Mouse (Mus musculus) megakaryocyte progenitor cell, adult 5-6 weeks (primary cell): ENCODE results near the gene Xaf1. TPM values are rescaled to one million over a fixed set of nuclear protein-coding genes. Genes with fewer than 3 reads are reported as not detected.
"Not testable (repeated sequence)": the region's sequence is repeated elsewhere in the genome, so short reads cannot be mapped to it uniquely, and the experiment has no call there.

Source experiments
- ATAC-seq: replicated peaks from 2 replicates; pipeline ENCODE4 v1.8.0; 2016; ENCODE audit warnings: mild to moderate bottlenecking, moderate TSS enrichment, inconsistent platforms; ENCODE audit not compliant: poor library complexity
- total RNA-seq, 2 experiments: library from RNA; stranded (forward) in 1 of 2; stranded (reverse) in 1 of 2; fragments of 157-497, 149-512 nt in 1 of 2; fragments of 200-1000 nt in 1 of 2; gene quantifications; 2 replicates each; pipeline versions ENCODE4 v1.2.3 to v1.2.4; 2015 to 2017

Gene Xaf1
- total RNA-seq, 2 experiments from 2014 or later, result 3.5 to 16.1 TPM

DNA sequence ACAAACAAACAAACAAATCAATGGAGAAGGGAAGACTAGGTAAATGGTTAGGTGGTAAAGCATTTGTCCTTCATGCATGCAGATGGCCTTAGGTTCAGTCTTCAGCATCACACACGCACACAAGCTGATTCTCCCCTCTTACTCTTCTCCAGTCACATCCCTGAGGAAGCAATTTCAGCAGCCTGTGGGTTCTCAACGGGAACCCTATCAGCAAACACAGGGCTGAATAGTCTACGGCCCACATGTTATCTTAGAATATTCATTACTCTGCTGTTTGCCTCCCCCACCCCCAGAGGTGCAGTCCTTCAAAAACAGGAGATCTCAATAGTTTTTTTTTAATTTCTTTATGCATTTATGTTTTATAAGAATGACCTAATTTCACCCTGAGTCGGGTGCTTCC is 9.1 kb downstream of the Xaf1 start:
- peak; percentile 47 for ATAC-seq

DNA sequence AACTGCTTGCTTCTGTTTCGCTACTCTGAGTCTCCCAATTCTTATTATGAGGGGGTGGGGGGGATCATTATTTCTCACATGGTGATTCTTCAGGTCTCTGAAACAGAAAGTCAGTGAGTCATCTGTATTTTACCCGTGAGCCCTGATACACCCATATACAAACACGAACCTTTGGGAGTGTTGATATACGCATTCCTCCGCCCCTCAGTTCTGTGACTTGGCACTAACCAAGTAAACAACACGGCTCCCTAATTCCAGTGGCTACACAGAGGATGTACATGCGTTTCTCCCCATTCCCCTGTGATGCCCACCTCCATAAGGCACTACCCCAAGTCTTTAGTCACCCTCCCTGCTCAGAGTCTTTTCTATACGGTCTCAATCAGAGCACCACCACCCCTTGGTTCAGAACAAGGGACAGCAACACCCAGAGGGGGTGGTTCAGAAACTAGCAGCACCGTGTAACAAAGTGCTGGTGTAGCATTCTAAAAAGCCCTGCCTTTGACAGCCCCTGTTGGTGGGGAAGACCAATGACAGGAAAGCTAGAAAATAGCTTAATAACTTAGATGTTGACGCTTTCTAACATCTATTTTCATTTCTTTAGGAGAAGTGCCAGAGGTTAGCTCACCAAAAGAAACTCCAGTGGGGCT is 10.0 kb downstream of the Xaf1 start:
- no peak for ATAC-seq

DNA sequence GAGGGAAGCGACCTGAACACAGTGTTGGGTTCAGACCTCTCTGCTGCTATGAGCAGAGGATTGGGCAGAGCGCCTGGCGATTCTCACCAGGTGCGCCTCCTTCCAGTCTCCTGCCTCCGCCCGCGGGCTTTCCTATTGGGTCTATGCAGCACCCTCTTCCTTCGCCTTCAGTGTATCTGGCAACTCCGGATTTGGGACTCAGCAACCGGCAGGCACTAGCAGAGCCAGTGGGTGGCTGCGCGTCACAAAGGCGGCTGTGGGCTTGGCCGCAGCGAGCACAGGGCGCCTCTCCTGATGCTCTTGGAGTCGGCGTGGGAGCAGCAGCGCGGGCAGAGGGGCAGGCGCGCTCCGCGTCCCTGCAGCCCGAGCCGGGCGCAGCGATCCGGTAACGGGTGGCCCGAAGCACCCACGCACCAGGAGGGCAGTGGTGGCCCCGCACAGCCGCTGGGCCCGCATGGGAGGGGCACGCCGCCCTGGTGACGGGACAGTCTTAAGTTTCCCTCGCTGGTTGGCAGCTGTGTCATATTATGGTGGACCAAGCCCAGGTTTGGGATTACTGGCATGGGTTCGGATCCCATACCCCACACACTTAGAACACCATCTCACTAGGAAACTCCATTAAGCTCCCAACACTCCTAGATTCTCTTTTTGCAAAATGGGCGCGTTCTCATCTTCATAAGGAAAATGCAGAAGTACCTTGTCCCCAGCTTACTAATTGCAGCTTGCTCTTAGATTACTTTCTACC is 12.9 kb downstream of the Xaf1 start, which contains the start of gene Fbxo39:
Gene Fbxo39, plus strand, starts transcription at position 294 of the 745 bp plus-strand sequence.
- ATAC-seq, result 0 out of 2 replicates have a peak, but pooled peaks have one; percentile 9

DNA sequence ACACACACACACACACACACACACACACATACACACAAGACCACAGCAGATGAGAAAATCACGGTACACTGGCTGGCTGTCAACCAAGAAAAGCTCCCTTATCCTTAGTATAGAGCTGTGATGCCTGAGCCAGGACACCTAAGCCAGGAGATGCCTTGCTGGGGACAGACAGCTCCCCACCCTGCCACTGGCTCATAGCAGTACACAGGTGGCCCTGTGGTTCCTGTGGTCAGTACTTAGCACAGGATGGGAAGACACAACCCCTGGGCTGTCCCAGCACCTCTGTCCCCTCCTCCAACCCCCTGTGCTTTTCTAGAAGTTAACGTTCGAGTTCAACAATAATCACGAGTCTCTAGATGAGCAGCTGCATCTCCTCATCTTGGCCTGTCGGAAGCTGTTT is 16.6 kb downstream of the Xaf1 start:
- ATAC-seq, result no peak

DNA sequence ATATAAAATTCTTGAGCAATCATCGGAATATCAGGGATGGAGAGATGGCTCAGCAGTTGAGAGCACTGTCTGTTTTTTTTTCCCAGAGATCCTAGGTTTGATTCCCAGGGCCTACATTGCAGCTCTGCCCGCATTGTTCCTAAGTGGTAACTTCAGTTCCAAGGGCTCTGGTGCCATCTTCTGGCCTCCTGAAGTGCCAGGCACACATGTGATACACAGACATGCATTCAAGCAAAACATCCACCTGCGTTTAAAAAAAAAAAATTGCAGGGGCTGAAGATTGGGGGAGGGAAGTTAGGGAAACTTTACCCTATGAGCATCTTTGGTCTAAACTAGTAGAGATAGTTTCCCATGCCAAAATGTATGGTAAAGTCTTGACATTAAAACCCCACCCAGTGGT is 23.0 kb downstream of the Xaf1 start:
- 0 out of 2 replicates have a peak, but pooled peaks have one; percentile 31 for ATAC-seq

DNA sequence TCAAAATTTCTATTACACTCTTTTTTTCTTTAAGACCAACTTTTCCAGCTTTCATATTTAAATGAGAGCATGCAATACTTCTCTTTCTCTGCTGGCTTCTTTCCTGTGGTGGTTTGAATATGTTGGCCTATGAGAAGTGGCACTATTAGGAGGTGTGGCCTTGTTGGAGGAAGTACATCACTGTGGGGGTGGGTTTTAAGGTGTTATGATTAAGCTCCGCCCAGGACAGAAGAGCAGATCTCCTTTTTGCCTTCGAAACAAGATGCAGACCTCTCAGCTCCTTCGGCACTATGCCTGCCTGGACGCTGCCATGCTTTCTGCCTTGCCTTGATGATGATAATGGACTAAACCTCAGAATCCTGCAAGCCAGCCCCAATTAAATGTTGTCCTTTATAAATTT is 24.3 kb downstream of the Xaf1 start:
- peak; percentile 55 for ATAC-seq

DNA sequence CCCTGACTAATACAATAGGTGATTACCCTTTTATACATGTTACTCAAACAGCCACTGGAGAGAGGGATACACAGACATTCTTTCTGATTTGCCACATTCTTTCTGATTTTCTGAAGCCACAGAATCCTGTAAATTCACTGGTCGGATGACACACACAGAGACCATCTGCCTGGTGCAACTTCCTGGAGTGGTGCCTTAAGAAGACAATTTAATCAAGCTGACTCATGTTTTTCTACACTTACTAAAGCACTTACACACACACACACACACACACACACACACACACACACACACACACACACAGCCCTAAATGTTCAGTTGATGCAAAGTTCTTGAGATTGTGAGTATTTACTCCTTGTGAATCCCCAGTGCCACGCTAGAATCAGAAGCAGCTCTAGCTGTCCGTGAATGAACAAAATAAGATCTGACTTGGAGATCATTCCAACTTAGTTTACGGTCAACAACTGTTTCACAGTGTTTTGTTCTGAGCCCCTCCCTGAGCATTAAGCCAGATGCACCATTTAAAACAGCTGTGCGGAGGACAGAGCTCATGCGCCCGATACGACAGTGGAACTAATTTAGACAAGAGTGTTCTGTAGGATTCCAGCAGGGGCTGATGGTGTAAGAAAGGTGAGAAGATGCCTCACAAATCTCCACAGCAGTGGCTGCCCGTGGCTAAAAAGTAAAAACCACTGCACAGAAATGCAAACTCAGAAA is 31.7 kb downstream of the Xaf1 start:
- ATAC-seq, result no peak

DNA sequence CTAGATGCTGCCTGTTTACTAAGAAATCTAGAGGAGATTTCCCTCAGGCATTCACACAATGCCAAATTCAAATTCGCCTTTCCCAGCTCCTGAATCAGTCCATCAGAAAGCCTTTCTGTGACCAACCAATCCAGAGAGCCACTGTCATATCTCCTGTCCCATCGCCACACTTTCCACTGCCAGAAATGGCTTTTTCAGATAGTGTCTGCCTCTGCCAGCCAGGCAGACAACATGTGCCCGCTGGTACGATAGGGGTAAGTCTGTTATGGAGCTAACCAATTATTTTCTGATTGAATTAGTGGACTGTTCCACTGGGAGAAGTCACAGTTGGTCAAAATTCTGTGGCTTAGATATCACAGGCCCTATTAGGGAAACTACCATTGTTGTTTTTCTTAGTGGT is 33.2 kb downstream of the Xaf1 start:
- no peak for ATAC-seq

DNA sequence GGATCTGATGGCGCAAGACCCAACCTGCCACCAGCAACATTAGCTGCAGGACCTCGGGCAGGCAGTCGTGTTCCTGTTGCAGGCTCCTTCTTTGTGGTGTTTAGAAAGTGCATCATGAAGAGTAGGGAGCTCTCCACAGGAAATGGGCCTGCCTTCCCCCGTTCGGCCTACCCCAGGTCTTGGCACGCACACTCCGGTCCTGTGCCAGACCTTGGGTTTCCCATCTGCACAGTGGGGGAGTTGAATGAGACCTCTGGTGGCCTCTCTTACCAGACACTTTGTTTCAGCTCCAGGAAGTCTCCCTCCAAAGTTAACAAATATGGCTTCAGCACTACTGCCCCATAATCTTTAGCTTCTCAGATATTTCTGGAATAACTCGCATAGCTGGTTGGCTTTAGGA is 35.3 kb downstream of the Xaf1 start:
- no peak for ATAC-seq

DNA sequence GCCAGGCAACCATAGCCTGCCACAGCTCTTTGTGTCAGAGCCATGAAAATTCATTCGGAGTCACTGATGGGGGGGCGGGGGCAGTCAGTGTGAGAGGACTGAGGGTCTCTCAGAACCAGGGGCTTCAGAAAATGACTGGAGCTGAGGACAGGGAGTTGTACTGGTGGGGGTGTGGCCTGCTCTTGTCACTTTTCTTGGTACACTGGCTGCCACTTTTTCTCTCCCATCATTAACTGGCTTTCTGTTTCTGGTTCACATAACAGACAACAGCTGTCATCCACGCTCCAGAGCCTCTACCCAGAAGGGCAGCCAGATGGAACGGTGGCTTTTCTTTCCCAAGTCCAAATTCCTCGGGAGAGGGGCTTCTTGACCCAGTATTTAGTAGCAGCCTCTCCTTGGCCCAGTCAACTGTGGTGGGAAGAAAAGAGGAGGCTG is 37.0 kb downstream of the Xaf1 start:
- ATAC-seq, result no peak

DNA sequence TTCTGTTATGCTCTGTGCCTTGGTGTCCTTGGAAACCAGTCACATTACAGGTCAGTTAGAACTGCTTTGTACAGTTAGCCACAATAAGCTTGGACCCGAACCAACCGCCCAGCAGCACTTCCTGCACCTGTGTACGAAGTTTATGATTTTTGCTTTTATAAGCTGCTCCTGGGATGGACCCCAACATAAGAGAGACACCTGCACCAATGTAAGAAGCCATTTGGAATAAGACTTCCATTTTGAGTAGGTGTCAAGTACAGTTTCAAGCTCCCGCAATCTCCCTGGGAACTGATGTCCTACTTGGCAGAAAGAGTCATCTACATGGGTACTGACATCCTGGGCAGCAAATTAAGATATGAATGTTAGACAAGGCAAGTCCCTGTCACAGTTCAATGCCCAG is 38.3 kb downstream of the Xaf1 start:
- no peak for ATAC-seq

DNA sequence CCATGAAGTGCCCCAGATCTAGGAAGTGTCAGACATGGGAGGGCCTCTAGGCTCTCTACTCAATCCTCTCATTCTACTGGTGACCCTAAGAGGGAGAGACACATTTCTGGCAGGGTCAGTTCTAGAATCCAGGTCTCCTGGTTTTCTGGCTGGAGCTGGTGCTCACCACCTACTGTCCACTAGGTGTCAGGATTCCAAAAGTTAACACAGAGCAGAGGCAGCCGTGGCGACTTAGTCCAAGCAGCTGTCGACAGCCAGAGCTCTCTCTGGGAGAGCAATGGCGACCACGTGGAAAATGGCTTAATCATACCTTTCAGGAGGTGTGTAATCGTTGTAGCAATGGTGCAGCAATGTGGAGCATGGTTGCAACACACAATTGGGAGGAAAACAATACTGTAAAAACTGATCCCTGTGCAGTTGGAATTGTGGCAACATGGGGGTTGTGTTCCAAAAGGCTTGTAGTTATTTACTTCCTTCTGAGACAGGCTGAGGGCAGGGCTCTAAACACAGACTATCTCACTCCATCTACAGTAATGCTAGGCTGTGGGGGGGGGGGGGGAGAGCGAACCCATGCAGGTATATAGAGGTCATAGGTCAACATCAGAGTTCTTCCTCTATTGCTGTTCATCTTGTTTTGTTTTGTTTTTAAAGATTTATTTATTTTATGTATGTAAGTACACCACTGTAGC is 41.3 kb downstream of the Xaf1 start:
- ATAC-seq, result peak; percentile 98

DNA sequence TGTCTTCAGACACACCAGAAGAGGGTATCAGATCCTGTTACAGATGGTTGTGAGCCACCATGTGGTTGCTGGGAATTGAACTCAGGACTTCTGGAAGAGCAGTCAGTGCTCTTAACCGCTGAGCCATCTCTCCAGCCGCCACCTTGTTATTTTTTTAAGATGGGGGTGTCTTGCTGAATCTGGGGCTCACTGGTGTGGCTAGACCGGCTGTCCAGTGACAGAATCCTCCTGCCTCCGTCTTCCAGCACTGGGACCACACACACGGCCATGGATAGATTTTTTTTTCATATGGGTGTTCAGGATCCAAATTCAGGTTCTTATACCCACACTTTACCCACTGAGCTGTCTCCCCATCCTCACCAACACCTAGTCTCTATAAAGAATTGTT is 41.8 kb downstream of the Xaf1 start:
- ATAC-seq, result not testable (repeated sequence)

DNA sequence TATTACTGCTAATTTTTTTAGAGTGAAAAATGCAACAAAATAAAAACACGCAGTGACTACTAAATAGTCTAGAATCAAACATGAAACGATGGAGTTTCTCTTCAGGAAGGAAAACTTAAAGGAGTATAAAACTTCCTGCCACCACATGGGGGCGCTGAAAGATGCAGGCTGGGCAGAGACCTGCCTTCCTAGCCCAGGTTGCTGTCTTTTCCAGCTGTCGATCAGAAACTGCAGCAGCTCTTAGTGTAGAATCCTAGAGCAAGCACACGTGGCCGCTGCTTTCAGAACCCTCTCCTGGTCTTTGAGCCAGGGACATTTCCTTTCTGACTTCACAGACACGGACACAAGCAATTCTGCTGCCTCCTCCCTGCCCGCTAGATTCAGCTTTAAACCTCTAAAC is 42.5 kb downstream of the Xaf1 start:
- peak; percentile 62 for ATAC-seq

DNA sequence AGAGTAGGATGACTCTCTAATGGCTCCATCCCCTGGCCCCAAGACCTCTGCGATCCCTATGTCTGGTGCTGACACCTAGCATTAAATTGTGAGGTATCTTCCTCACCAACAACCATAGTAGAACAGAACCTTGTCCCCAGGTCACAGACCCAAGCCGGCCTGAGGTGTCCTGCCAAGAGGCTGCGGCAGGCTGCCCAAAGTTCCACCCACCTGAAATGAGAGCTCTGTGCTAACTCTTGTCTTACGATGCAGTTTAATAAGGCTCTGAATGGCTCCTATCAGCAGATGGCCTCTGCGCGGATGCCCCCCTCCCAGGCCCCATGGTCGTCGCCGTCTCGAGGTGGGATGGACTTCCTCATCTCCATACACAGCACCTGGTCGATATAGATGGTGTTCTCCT is 43.1 kb downstream of the Xaf1 start:
- no peak for ATAC-seq

DNA sequence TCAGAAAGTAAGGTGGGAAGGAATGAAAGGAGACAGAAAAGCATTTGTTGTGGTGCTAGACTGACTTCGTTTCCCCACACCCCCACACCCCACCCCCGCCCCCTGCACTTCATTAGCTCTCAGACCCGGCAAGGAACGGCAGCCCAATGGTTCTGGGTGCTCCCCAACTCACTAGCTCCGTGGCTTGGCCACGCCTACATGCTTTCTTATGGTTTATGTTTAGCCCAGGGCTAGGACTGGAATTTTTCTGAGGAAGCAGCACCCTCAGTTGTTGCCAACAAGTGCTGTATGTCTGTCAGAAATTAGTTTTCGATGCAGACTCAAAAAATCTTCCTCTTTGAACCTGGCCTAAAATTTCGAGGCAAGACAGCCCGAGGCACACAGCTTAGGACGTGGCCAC is 47.1 kb downstream of the Xaf1 start:
- ATAC-seq, result no peak

DNA sequence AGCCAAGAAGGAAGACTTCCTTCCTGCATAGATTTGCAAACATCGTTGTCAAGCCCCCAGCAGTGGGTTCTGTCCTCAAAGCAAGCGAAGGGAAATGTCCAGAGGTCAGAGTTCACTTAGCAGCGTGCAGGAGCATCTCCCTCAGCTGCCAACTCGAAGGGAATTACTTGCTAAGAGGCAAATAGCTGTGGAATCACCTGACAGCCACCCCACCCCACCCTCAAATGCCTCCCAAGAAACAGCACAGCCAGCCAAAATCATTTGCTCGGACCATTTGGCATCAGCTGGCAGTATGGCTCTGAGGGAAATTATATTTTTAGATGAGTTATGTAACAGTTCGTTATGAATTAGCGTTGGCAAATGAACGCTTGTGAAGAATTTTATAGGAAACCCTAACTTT is 47.6 kb downstream of the Xaf1 start:
- no peak for ATAC-seq

DNA sequence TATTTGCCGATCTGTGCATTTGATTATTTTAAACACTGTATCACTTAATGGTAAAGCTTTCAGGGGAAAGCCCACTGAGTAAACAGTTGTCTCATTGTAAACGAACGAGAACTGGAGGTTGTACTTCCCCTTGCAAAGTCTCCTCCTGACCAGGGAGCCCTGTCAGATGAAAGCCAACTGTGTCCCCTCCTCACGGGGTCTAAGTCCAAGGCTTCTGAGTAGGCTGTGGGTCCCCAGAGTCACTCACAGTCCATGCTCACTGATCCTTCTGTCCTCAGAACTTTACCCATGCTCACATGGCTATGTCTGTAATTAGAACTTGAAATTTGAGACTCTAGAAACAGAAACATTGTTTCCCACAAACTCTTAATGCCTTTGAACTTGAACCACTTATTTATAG is 48.2 kb downstream of the Xaf1 start:
- no peak for ATAC-seq

DNA sequence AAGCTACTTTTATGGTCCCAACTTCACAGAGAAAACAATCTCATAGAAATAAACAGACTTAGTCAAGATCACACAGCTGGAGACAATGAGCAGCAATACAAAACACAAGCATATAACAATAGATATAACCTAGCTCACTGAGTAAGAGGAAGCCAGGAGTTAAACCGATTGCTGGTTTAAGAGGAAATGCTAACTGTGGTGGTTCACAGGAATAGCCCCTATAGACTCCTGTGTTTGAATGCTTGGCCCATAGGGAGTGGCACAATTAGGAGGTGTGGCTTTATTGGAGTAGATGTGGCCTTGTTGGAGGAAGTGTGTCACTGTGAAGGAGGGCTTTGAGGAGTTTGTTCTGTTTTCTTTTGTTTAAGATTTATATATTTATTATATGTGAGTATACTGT is 50.8 kb downstream of the Xaf1 start:
- peak; percentile 44; the same call in 1 of the 2 replicates for ATAC-seq

DNA sequence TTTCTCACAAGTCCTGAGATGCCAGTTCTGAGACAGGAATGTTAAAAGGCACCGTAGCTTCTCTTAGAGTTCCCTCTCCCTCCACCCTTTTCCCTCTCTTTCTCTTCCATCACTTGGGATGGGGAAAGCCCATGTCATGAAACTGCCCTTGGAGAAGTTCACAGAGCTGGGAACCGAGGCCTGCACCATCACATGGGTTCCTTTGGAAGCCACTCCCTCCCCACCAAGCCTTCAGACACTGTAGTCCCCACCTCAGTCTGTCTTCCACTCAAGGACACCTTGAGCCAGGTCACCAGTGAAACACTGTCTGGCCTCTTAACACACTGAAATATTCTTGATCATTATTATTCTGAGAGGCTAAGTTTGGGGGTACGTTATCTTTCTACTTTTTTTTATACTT is 51.8 kb downstream of the Xaf1 start:
- no peak for ATAC-seq
